Mouse (Mus musculus) left cerebral cortex, adult 2 months (tissue): ENCODE results near the gene Folr1. TPM values are rescaled to one million over a fixed set of nuclear protein-coding genes. Genes with fewer than 3 reads are reported as not detected.
A peak's percentile ranks its signal among the peaks of the same experiment; 100 is the strongest.

Experiments used
- DNase-seq, 2 experiments: peaks; one replicate each; pipeline ENCODE4 v3.0.0; 2021 to 2022; ENCODE audit warnings: low spot score in 2 of 2, mixed read lengths in 1 of 2; ENCODE audit errors: extremely low spot score in 1 of 2
- H3K27ac ChIP-seq: fragments of 200-600 bp; 2 replicates; pipeline ENCODE4 v1.8.1; 2022
- H3K4me3 ChIP-seq: fragments of 200-600 bp; 2 replicates; pipeline ENCODE4 v1.8.1; 2022
- CTCF ChIP-seq: fragments of 200-600 bp; IDR thresholded peaks from 2 replicates; pipeline ENCODE4 v1.8.1; 2022; ENCODE audit warnings: antibody characterized with exemption, mild to moderate bottlenecking, moderate library complexity
- intact Hi-C: fragments of 180-260 bp; cut with DNase I; formaldehyde crosslinking; loops from one replicate; pipeline ENCODE4 v1.15.1; 2025
- total RNA-seq, 2 experiments: library from RNA; stranded (reverse); gene quantifications; 2 replicates each; pipeline ENCODE4 v1.2.3; 2021

The Folr1 gene
- total RNA-seq, 2 experiments from 2014 or later: 1.1 to 1.8 TPM

DNA sequence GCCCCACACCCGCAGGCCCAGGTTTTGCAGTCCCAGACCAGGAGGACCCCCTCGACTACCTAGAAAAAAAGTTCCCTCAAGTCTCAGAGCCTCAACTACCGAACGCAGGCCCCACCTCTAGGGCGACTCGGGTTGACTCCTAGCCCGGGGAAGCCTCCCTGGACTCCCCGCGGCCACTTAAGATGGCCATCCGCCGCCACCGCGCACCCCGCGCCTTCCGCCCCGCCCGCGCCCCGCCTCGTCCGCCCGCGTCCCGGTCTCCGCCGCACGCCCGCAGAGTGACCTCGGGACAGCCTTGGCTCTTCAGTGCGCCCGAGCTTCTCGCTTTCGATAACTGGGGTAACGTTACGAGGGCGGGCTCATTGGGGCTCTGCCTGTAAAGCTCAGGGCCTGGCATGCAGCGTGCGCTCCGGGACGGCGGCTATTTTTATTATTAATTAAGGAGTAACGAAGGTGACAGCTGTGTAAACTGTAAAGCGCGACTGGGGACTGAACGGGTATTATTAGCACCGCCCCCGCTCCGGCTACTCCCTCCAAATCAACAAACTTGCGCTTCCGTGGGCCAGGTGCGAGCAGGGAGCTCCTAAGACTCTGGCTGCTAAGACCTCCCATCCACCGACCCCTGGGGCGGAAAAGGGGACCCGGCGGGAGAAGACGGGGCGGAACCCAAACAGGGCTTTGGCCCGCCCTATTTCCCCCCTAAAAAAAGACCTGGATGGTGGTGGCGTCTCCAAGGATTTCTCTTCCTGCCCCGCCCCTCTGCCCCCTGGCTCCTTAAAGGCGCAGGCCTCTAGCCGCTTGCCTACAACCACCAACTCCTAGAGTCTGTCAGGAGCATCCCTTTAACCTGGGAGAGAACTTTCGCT is 32.7 kb downstream of the Folr1 start, which contains the start of gene Inppl1:
Inppl1 (minus strand) TSS at position 624 of the 866 bp plus-strand sequence.
- peak; percentile 53 for TF ChIP-seq CTCF
- peak within 1 kb of the TSS; percentile 91 for H3K27ac ChIP-seq
- peak; percentile 75 to 77 for DNase-seq
- H3K4me3 ChIP-seq: peak within 1 kb of the TSS; percentile 77
- intact Hi-C loops: loop anchor here (1.0 to 5.0 kb wide), 2 partner anchors 44 to 58 kb away; no protein-coding TSS in a partner anchor

DNA sequence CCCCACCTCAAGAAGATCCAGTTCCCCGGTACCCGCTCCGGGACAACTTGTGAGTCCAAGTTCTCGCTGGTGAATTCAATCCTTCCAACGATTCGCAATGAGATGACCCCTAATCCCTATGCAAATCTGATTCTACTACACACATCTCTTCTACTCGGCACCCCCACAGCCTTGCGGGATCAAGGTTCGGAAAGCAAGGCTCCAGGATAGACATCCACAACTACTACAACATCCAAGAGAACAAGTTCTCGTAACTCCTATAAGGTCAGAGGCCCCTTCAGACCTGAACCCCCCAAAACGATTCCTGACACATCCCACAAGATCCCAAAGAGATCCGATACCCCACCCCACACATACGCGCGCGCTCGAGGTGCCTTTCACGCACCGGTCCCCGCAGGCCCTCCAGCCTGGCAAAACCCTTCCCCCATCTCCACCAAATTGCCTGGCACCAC is 33.4 kb downstream of the Folr1 start:
- intact Hi-C loops: loop anchor here (1.0 to 5.0 kb wide), 2 partner anchors 45 to 59 kb away; no protein-coding TSS in a partner anchor
- DNase-seq: no peak
- TF ChIP-seq CTCF: no peak
- H3K4me3 ChIP-seq: peak overlapping the region; percentile 77
- peak overlapping the region; percentile 91 for H3K27ac ChIP-seq

DNA sequence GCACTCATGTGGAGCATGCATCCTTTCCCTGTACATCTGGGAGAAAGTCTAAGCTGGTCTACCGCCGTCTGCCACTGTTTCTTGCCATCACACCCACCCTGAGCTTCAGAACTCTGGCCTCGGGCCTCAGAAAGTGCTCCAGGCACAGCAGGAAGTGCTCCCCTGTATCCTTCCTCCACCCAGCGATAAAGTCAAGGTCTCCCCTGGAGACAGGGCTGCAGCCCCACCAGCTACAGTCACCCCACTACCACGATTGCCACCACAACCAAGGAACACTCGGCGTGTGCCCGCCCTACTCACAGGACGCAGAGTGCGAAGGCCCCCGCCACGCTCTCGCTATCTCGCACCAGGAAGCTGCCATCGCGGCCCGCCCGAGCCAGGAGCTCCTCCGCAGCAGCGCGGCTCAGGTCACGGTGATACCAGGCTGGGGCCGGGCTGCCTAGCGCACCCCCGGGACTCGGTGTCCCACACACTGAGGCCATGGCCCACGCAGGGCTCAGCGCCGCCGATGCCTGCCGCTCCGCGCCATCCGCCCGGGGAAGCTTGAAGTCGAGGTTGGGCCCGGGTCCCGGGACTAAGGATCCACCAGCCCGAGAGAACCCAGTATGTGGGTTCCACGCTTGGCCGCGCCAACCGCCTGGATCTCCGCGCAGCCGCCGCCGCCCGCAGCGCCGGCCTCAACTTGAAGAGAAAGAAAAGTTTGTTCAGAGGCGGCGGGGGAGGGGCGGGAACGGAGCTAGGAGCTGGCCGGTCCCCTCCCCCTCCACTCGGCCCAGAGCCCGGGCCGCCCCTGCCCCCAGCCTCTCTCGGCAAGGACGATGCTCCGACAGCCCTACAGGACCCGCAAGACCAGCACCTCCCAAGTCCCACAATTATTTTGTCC is 34.1 kb downstream of the Folr1 start:
- peak; percentile 45 to 59 for DNase-seq
- intact Hi-C loops: loop anchor here (1.0 to 5.0 kb wide), 3 partner anchors 46 to 157 kb away; no protein-coding TSS in a partner anchor
- Histone ChIP-seq H3K27ac (peak overlapping the region; percentile 91), H3K4me3 (peak overlapping the region; percentile 77)
- no peak for TF ChIP-seq CTCF

DNA sequence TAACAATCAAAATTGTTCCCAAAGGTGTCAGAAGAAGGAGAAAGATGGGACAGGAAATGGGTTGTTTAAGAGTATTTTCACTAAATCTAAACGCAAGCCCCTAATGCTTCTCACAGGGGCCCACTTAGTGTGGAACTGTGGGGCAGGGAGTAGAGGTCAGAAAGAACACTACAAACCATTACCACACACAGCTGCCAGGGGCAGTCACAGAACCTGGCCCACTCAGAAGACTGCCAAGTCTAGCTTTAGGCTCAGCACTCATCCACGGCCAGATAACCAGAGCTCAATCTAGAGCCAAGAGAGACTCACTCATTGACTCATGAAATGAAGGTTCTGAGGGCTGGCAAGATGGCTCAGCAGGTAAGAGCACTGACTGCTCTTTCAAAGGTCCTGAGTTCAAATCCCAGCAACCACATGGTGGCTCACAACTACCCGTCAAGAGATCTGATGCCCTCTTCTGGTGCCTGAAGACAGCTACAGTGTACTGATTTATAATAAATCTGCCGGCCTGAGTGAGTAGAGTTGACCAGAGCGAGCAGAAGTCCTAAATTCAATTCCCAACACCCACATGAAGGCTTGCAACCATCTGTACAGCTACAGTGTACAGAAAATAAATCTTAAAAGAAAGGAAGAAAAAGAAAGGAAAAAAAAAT is 35.0 kb downstream of the Folr1 start:
- intact Hi-C loops: loop anchor here (1.0 to 5.0 kb wide), 2 partner anchors 47 to 156 kb away; no protein-coding TSS in a partner anchor
- Histone ChIP-seq H3K4me3 (peak overlapping the region; percentile 77), H3K27ac (peak overlapping the region; percentile 91; the same call in 1 of the 2 replicates)
- peak; percentile 45 for TF ChIP-seq CTCF
- DNase-seq: no peak

DNA sequence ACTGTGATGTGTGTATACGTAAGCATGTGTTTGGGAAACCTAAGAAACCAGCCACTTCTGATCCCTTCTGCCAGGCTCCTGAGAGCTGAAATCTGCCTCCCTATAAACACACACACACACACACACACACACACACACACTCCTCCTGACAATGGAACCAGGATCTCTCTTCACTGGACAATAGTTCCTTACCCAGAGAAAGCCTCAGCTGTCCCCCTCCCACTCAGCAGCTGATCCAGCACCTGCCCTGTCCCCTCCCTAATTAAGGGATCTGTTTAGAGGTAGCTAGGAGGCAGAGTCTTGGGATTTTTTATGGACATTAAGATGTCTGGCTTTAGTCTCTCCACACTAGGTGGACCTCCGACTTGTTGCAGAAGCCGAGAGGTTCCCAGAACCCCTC is 35.7 kb downstream of the Folr1 start:
- no peak overlapping the region for H3K27ac ChIP-seq
- no peak overlapping the region for H3K4me3 ChIP-seq
- TF ChIP-seq CTCF: no peak
- intact Hi-C loops: loop anchor here (5.0 kb wide), 2 partner anchors 47 to 48 kb away; no protein-coding TSS in a partner anchor
- no peak for DNase-seq

DNA sequence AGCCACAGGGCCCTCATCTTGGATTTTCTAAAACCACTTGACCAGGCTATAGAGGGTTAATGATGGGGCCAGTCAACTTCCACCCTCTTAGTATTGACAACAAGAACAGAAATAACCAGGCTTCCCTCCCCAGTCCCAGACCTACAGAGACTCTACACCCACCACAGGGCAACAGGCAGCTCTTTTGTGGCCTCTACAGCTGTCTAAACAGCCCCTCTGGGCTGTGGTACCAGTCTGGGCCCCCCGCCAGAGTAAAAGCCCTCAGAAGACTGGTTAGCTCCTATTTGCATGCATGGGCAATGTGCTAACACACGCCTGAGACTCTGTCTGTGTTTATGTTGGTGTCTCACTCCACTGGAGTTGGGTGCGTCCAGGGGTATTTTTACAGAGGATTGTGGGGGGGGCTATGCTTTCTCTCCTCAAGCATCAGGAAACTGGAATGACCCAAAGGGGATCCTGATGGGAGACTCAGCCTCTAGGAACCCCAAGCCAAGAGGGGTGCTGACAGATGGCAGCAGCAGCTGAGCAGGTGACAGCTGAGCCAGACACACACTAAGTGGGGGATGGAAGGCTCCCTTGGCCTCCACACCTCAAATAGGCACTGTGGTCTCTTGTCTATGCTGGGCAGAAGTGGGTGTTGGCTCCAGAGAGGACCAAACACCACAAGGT is 36.5 kb downstream of the Folr1 start:
- intact Hi-C loops: loop anchor here (5.0 kb wide), 1 partner anchor 47 kb away; no protein-coding TSS in a partner anchor
- Histone ChIP-seq H3K27ac (no peak overlapping the region), H3K4me3 (no peak overlapping the region)
- no peak for TF ChIP-seq CTCF
- no peak for DNase-seq

DNA sequence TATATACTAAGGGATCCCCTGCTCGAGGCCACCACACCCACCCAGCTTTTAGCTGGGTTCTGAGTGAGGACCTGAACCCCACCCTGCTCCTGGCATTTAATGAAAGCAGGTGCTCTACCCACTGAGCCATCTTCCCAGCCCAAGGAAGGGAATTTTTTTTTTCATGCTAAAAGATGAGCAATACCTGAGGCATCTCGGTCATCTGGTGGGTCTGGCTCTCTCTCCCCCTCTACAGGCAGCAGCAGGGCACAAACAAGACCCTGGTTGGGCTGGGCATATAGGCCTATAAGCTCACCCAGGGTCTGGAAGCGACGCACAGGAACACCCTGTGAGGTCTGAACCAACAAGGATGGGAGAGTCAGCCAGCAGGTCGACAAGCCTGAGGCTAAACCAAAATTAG is 37.2 kb downstream of the Folr1 start:
- intact Hi-C loops: loop anchor here (5.0 kb wide), 1 partner anchor 46 kb away; no protein-coding TSS in a partner anchor
- Histone ChIP-seq H3K4me3 (no peak overlapping the region), H3K27ac (no peak overlapping the region)

DNA sequence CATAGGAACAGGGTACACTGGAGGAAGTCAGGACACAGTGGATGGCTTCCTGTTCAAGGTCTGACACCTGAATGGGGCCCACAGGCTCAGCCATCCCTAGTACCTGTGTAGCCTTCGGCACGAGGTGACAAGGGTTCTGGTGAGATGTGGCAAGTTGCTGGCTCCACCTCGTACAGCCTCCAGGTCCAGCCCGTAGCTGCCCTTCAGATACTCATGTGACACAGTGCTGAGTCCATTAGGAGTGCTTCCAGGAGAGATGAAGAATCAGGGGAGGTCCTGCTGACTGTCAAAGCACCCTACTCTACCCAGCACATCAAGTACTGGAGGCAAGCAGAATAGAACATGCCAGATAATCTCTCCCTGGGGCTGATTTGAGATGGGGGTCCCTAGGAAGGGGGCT is 38.2 kb downstream of the Folr1 start:
- no peak for DNase-seq
- H3K27ac ChIP-seq: no peak overlapping the region
- no peak for TF ChIP-seq CTCF
- intact Hi-C loops: loop anchor here (5.0 kb wide), 1 partner anchor 45 kb away; no protein-coding TSS in a partner anchor
- H3K4me3 ChIP-seq: no peak overlapping the region

More for the DNA sequence above, 37.2 kb downstream of the Folr1 start:
- no peak; the same call in 1 of the 2 replicates for TF ChIP-seq CTCF
- DNase-seq: no peak

DNA sequence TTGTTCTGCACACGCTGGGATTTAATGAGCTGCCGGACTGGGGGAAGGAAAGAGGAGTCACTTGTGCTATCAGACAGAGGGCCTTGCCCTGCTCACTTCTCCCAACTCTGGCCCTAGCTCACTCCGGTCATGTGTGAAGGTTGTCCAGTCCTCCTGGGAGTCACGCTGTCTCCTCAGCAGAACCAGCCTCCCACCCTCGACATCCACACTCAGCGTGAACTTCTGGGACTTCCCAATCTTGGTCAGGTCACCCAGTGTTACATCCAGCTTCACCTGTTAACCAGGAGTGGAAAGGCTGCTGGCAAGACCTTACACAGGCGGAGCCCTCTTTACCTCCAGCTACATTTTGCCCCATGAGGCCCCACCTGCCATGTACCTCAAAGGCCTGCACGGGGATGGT is 39.2 kb downstream of the Folr1 start:
- Histone ChIP-seq H3K27ac (no peak overlapping the region), H3K4me3 (no peak overlapping the region)
- intact Hi-C loops: loop anchor here (5.0 kb wide), 1 partner anchor 44 kb away; no protein-coding TSS in a partner anchor
- TF ChIP-seq CTCF: no peak
- no peak for DNase-seq

DNA sequence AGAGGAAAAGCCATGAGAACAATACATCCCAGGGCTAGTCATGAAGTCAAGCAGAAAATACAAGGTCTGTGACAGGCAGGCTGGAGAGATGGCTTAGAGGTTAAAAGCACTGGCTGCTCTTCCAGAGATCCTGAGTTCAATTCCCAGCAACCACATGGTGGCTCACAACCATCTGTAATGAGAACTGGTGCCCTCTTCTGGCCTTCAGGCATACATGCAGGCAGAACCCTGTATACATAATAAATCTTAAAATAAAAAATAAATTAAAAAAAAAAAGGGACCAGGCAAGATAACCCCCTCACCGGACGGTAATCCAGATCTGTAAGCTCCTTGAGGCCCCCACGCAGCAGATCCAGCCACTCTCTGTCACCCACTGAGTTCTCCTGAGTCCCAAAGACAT is 40.2 kb downstream of the Folr1 start:
- Histone ChIP-seq H3K27ac (no peak overlapping the region), H3K4me3 (no peak overlapping the region)
- intact Hi-C loops: loop anchor here (5.0 kb wide), 1 partner anchor 43 kb away; no protein-coding TSS in a partner anchor
- no peak for DNase-seq
- peak; percentile 25 for TF ChIP-seq CTCF
